Mouse (Mus musculus) adipose tissue, adult 10 weeks (tissue): ENCODE data around the gene Krr1. TPM values are rescaled to one million over a fixed set of nuclear protein-coding genes. Genes with fewer than 3 reads are reported as not detected.

ENCODE experiments used
- polyA plus RNA-seq: library from polyadenylated mRNA; stranded (reverse); fragments of 350-450 nt; fragmentation: Illumina TruSeq; extraction: RNeasy Lipid Tissue Mini Kit (QIAGEN cat#74804); gene quantifications from one replicate; pipeline ENCODE4 v1.2.3, GENCODE M21; 2014; ENCODE audit warnings: low read depth, low replicate concordance

Gene Krr1
- 15.9 TPM for polyA plus RNA-seq

GRCm38 (mm10) chr10:111972542-111973361, at the start of gene Krr1:
Krr1 (plus strand) TSS chr10:111972664.

GRCm38 (mm10) chr10:112002544-112003215, 30.2 kb downstream of the Krr1 start, which contains the start of gene Glipr1:
Glipr1 (minus strand) TSS chr10:112002631.

Other genes with a start within 250 kb of the Krr1 start
- gene Glipr1, start 30.0 kb downstream of the Krr1 start, polyA plus RNA-seq, result 5.1 TPM
- gene Glipr1l1, start 87.5 kb downstream of the Krr1 start, polyA plus RNA-seq, result 2.4 TPM
- 1.3 TPM for gene Glipr1l2, start 110.7 kb downstream of the Krr1 start, polyA plus RNA-seq
- gene Glipr1l3, start 187.7 kb downstream of the Krr1 start, polyA plus RNA-seq, result 0.51 TPM
- gene Caps2, start 191.0 kb downstream of the Krr1 start, polyA plus RNA-seq, result 1.3 TPM